Mouse (Mus musculus) small intestine, adult 2 months (tissue): ENCODE results near the gene Ocel1.

Experiments
- CTCF ChIP-seq: fragments of 200-500 bp; IDR thresholded peaks from 2 replicates; pipeline ENCODE4 v1.5.1; 2012; ENCODE audit warnings: low read depth, mild to moderate bottlenecking, control low read depth, inconsistent platforms, low read length, moderate library complexity, mixed read lengths; ENCODE audit not compliant: insufficient replicate concordance, insufficient read length; ENCODE audit errors: extremely low read depth
- POLR2A ChIP-seq: fragments of 200-500 bp; IDR thresholded peaks from 2 replicates; pipeline ENCODE4 v1.6.1; 2012; ENCODE audit warnings: low read depth, mild to moderate bottlenecking, control low read depth, inconsistent platforms, low read length, moderate library complexity

GRCm38 (mm10) chr8:71372427-71372826, 1.3 kb downstream of the Ocel1 start:
- no peak for TF ChIP-seq CTCF
- no peak for TF ChIP-seq POLR2A
